Mouse (Mus musculus) thymus, adult 18-20 months (tissue): ENCODE measurements at regions not wholly inside any gene's neighbourhood (a gene's known extent, or its start where the extent isn't known, plus 50 kb on each side); places are given as distances from the start of the nearest gene placed in this dataset.

ENCODE experiments used
- DNase-seq, 2 experiments: peaks; one replicate each; pipeline ENCODE4 v3.0.0; 2022; ENCODE audit warnings: mixed read lengths in 2 of 2

- no peak for DNase-seq
Measured at GRCm38 (mm10) chr7:137751151-137751859, 313.9 kb downstream of the Glrx3 start.

GRCm38 (mm10) chr7:137765961-137766360 is 328.5 kb downstream of the Glrx3 start:
- no peak for DNase-seq

- DNase-seq, result no peak
Measured at GRCm38 (mm10) chr7:137766721-137767120, 329.3 kb downstream of the Glrx3 start.

- no peak for DNase-seq
Measured at GRCm38 (mm10) chr7:137773051-137773964, 335.9 kb downstream of the Glrx3 start.

- DNase-seq, result no peak
Measured at GRCm38 (mm10) chr7:137773965-137774310, 336.5 kb downstream of the Glrx3 start.

GRCm38 (mm10) chr7:137783954-137784353 is 346.5 kb downstream of the Glrx3 start:
- no peak for DNase-seq

GRCm38 (mm10) chr7:137805361-137805760 is 367.9 kb downstream of the Glrx3 start:
- DNase-seq, result no peak

- DNase-seq, result no peak
Measured at GRCm38 (mm10) chr7:137812839-137813238, 375.4 kb downstream of the Glrx3 start.

GRCm38 (mm10) chr7:137840520-137840919 is 403.1 kb downstream of the Glrx3 start:
- DNase-seq, result no peak

- DNase-seq, result no peak
Measured at GRCm38 (mm10) chr7:137841044-137841443, 403.6 kb downstream of the Glrx3 start.

GRCm38 (mm10) chr7:137841456-137842100 is 404.2 kb downstream of the Glrx3 start:
- no peak for DNase-seq

GRCm38 (mm10) chr7:137847856-137848255 is 410.4 kb downstream of the Glrx3 start:
- DNase-seq, result no peak

GRCm38 (mm10) chr7:137851061-137851460 is 413.6 kb downstream of the Glrx3 start:
- no peak for DNase-seq

- no peak for DNase-seq
Measured at GRCm38 (mm10) chr7:137859681-137860080, 422.3 kb downstream of the Glrx3 start.

GRCm38 (mm10) chr7:137860520-137860919 is 423.1 kb downstream of the Glrx3 start:
- no peak for DNase-seq

- DNase-seq, result no peak
Measured at GRCm38 (mm10) chr7:137864912-137865311, 427.5 kb downstream of the Glrx3 start.

GRCm38 (mm10) chr7:137865457-137865856 is 428.0 kb downstream of the Glrx3 start:
- DNase-seq, result no peak

GRCm38 (mm10) chr7:137866880-137867279 is 429.5 kb downstream of the Glrx3 start:
- DNase-seq, result no peak

GRCm38 (mm10) chr7:137868501-137868900 is 431.1 kb downstream of the Glrx3 start:
- DNase-seq, result no peak

GRCm38 (mm10) chr7:137875306-137875705 is 437.9 kb downstream of the Glrx3 start:
- no peak for DNase-seq

GRCm38 (mm10) chr7:137879296-137879695 is 441.9 kb downstream of the Glrx3 start:
- no peak for DNase-seq

- no peak for DNase-seq
Measured at GRCm38 (mm10) chr7:137882876-137883275, 445.5 kb downstream of the Glrx3 start.

- DNase-seq, result no peak
Measured at GRCm38 (mm10) chr7:137883701-137884100, 446.3 kb downstream of the Glrx3 start.

GRCm38 (mm10) chr7:137885146-137885545 is 447.7 kb downstream of the Glrx3 start:
- no peak for DNase-seq
